Mouse (Mus musculus) CH12.LX (cell line): ENCODE data around the gene Bnipl. TPM values are rescaled to one million over a fixed set of nuclear protein-coding genes. Genes with fewer than 3 reads are reported as not detected.

Source experiments
- DNase-seq: peaks from one replicate; pipeline ENCODE4 v3.0.0-alpha.2; 2013; ENCODE audit errors: extremely low read depth
- H3K27ac ChIP-seq: 2 replicates; pipeline ENCODE4 v1.5.1; 2012; ENCODE audit warnings: low read depth, mild to moderate bottlenecking, control low read depth, moderate library complexity; ENCODE audit not compliant: insufficient read depth
- H3K27me3 ChIP-seq: replicated peaks from 2 replicates; pipeline ENCODE3; 2012; ENCODE audit warnings: inconsistent platforms
- H3K36me3 ChIP-seq, 2 experiments: replicated peaks in 1 of 2; 2 replicates each; pipeline versions ENCODE3 to v1.6.1; 2012; ENCODE audit warnings: inconsistent platforms in 1 of 2, low read length in 1 of 2, mild to moderate bottlenecking in 1 of 2, mixed read lengths in 1 of 2, moderate library complexity in 1 of 2; ENCODE audit not compliant: control insufficient read depth in 1 of 2, insufficient read depth in 1 of 2
- H3K4me1 ChIP-seq, 2 experiments: 2 replicates each; pipeline ENCODE4 v1.6.1; 2012; ENCODE audit warnings: inconsistent platforms in 1 of 2, moderate library complexity in 1 of 2; ENCODE audit not compliant: insufficient read depth in 2 of 2, control insufficient read depth in 1 of 2
- H3K4me2 ChIP-seq: 2 replicates; pipeline ENCODE4 v1.6.1; 2012; ENCODE audit warnings: low read depth, mild to moderate bottlenecking, control low read depth; ENCODE audit not compliant: poor library complexity, insufficient read depth, severe bottlenecking
- H3K4me3 ChIP-seq, 3 experiments: fragments of 150-350 bp in 1 of 3; sonication (generic) in 1 of 3; replicated peaks in 1 of 3; 2 replicates each; pipeline versions ENCODE3 to v1.5.1; 2011 to 2012; ENCODE audit warnings: low read depth in 2 of 3, low read length in 2 of 3, mild to moderate bottlenecking in 2 of 3, moderate library complexity in 2 of 3, control low read depth in 1 of 3, improper control_type of control experiment in 1 of 3, inconsistent platforms in 1 of 3, mixed read lengths in 1 of 3; ENCODE audit not compliant: poor library complexity in 1 of 3
- H3K79me2 ChIP-seq: replicated peaks from 2 replicates; pipeline ENCODE4 v1.6.1; 2012; ENCODE audit warnings: mild to moderate bottlenecking, moderate library complexity; ENCODE audit not compliant: control insufficient read depth, poor library complexity, insufficient read depth, severe bottlenecking; ENCODE audit errors: extremely low read depth
- H3K9ac ChIP-seq: 2 replicates; pipeline ENCODE4 v1.6.1; 2012; ENCODE audit warnings: low read depth, mild to moderate bottlenecking, control low read depth, moderate library complexity; ENCODE audit not compliant: insufficient read depth
- H3K9me3 ChIP-seq: replicated peaks from 2 replicates; pipeline ENCODE3; 2012; ENCODE audit warnings: low read length, inconsistent platforms, mixed read lengths
- CHD1 ChIP-seq: IDR thresholded peaks from 2 replicates; pipeline ENCODE4 v1.6.1; 2012; ENCODE audit warnings: low read depth, low read length, improper control_type of control experiment, inconsistent platforms
- E2F4 ChIP-seq: IDR thresholded peaks from 2 replicates; pipeline ENCODE4 v1.6.1; 2011; ENCODE audit warnings: low read depth, low read length, improper control_type of control experiment; ENCODE audit not compliant: insufficient replicate concordance
- GABPA ChIP-seq: IDR thresholded peaks from 2 replicates; pipeline ENCODE4 v1.6.1; 2012; ENCODE audit warnings: low read depth, low read length, improper control_type of control experiment, inconsistent platforms; ENCODE audit not compliant: insufficient replicate concordance
- JUN ChIP-seq: IDR thresholded peaks from 2 replicates; pipeline ENCODE4 v1.6.1; 2011; ENCODE audit warnings: low read depth, mild to moderate bottlenecking, low read length, improper control_type of control experiment, moderate library complexity; ENCODE audit not compliant: insufficient read depth
- MAX ChIP-seq: IDR thresholded peaks from 2 replicates; pipeline ENCODE4 v1.6.1; 2011; ENCODE audit warnings: low read length, improper control_type of control experiment
- MAZ ChIP-seq: IDR thresholded peaks from 2 replicates; pipeline ENCODE4 v1.6.1; 2012; ENCODE audit warnings: low read depth, mild to moderate bottlenecking, inconsistent platforms, low read length, improper control_type of control experiment, moderate library complexity
- MYC ChIP-seq: IDR thresholded peaks from 2 replicates; pipeline ENCODE4 v1.6.1; 2011; ENCODE audit warnings: low read depth, mild to moderate bottlenecking, improper control_type of control experiment, low read length
- UBTF ChIP-seq: IDR thresholded peaks from 2 replicates; pipeline ENCODE4 v1.6.1; 2012; ENCODE audit warnings: low read depth, mild to moderate bottlenecking, inconsistent platforms, low read length, improper control_type of control experiment, moderate library complexity
- dilution Hi-C: fragments of 300-500 bp; cut with MboI; formaldehyde crosslinking; loops from 2 replicates; pipeline ENCODE4 v1.14.3; 2020; ENCODE audit warnings: low sequenced_read_pairs; ENCODE audit not compliant: extremely low pct_unique_long_range_greater_than_20kb, extremely low pct_ligation_motif_present
- in situ Hi-C: fragments of 300-500 bp; cut with MboI; formaldehyde crosslinking; loops from 3 replicates; pipeline ENCODE4 v1.14.3; 2019; ENCODE audit warnings: low sequenced_read_pairs, low pct_ligation_motif_present, low pct_unique_long_range_greater_than_20kb, mixed read lengths
- polyA plus RNA-seq: library from polyadenylated mRNA; unstranded; fragments of >175 nt; gene quantifications from 2 replicates; pipeline ENCODE4 v1.2.1, GENCODE M21; 2012; ENCODE audit warnings: low read depth; ENCODE audit not compliant: insufficient read length
- total RNA-seq, 2 experiments: library from RNA; depleted of rRNA; stranded (reverse); fragments of 300-350 nt in 1 of 2; fragments of >200 nt in 1 of 2; gene quantifications; 2 replicates each; pipeline ENCODE4 v1.2.3; 2012 to 2014

Gene Bnipl
- total and polyA plus RNA-seq, 3 experiments, result 0.33 TPM; not detected in 2

- dilution Hi-C loops, result no loop called here
- H3K79me2 ChIP-seq, result no peaks in the 10 kb centered on the region
- H3K9me3 ChIP-seq, result no peaks in the 10 kb centered on the region
- H3K9ac ChIP-seq, result no peak within 1 kb of the TSS
- peaks cover 11 to 36% of the 10 kb centered on the region in 2 experiments for H3K36me3 ChIP-seq
- no peaks in the 10 kb centered on the region for H3K27me3 ChIP-seq
- no peaks in the 10 kb centered on the region for H3K4me1 ChIP-seq
- DNase-seq, result no peak
- no peak within 1 kb of the TSS for H3K4me3 ChIP-seq
- H3K27ac ChIP-seq, result no peak within 1 kb of the TSS
- in situ Hi-C loops, result no loop called here
- H3K4me2 ChIP-seq, result no peak within 1 kb of the TSS
- TF ChIP-seq MYC (no peak), E2F4 (no peak), JUN (no peak), UBTF (no peak), MAZ (no peak)
These were observed 9.5 kb downstream of the Bnipl start, which contains the start of gene Gm128 for GRCm38 (mm10) chr3:95241498-95241897. Gene Gm128 (minus strand): TSS chr3:95241598.

GRCm38 (mm10) chr3:95240900-95241299 lies 10.1 kb downstream of the Bnipl start:
- peaks cover 16 to 42% of the 10 kb centered on the region in 2 experiments for H3K36me3 ChIP-seq
- no peak overlapping the region for H3K9ac ChIP-seq
- no peak overlapping the region for H3K4me2 ChIP-seq
- H3K4me1 ChIP-seq, result no peaks in the 10 kb centered on the region
- no peak for DNase-seq
- in situ Hi-C loops, result no loop called here
- H3K27me3 ChIP-seq, result no peaks in the 10 kb centered on the region
- H3K27ac ChIP-seq, result no peak overlapping the region
- dilution Hi-C loops, result no loop called here
- no peak overlapping the region for H3K4me3 ChIP-seq
- no peaks in the 10 kb centered on the region for H3K9me3 ChIP-seq
- TF ChIP-seq GABPA (no peak), CHD1 (no peak)
- no peaks in the 10 kb centered on the region for H3K79me2 ChIP-seq

GRCm38 (mm10) chr3:95239971-95240370 lies 11.0 kb downstream of the Bnipl start:
- DNase-seq, result no peak
- H3K27ac ChIP-seq, result no peak overlapping the region

More at GRCm38 (mm10) chr3:95239971-95240370, 11.0 kb downstream of the Bnipl start:
- H3K27me3 ChIP-seq, result no peaks in the 10 kb centered on the region
- H3K9ac ChIP-seq, result no peak overlapping the region
- no peak for TF ChIP-seq MAX
- no peaks in the 10 kb centered on the region for H3K79me2 ChIP-seq
- dilution Hi-C loops, result no loop called here
- H3K36me3 ChIP-seq, result peaks cover 26 to 52% of the 10 kb centered on the region in 2 experiments
- in situ Hi-C loops, result no loop called here
- H3K4me3 ChIP-seq, result no peak overlapping the region
- H3K4me2 ChIP-seq, result no peak overlapping the region
- H3K9me3 ChIP-seq, result no peaks in the 10 kb centered on the region
- H3K4me1 ChIP-seq, result peaks cover 0 to 3% of the 10 kb centered on the region in 2 experiments; a peak in 1 of 4 replicates
